Mouse (Mus musculus) spleen, adult 2 months (tissue): Measurements from ENCODE around the gene Ythdf1. TPM values are rescaled to one million over a fixed set of nuclear protein-coding genes. Genes with fewer than 3 reads are reported as not detected.

Source experiments
- DNase-seq, 2 experiments: peaks; one replicate each; pipeline versions ENCODE4 v3.0.0 to v3.0.0-alpha.2; 2012 to 2021; ENCODE audit warnings: low spot score in 2 of 2, low read depth in 1 of 2
- H3K27ac ChIP-seq: fragments of 200-500 bp; 2 replicates; pipeline ENCODE4 v1.5.1; 2012; ENCODE audit warnings: low read length, inconsistent platforms; ENCODE audit not compliant: insufficient read depth
- H3K27me3 ChIP-seq: fragments of 200-500 bp; 2 replicates; pipeline ENCODE4 v1.6.1; 2012; ENCODE audit warnings: mild to moderate bottlenecking, moderate library complexity, low read length, inconsistent platforms; ENCODE audit not compliant: control insufficient read depth, insufficient read depth
- H3K36me3 ChIP-seq: fragments of 200-500 bp; 2 replicates; pipeline ENCODE4 v1.6.1; 2012; ENCODE audit warnings: mild to moderate bottlenecking, low read length, inconsistent platforms; ENCODE audit not compliant: control insufficient read depth, insufficient read depth
- H3K4me1 ChIP-seq: fragments of 200-500 bp; 2 replicates; pipeline ENCODE4 v1.6.1; 2011; ENCODE audit warnings: inconsistent platforms; ENCODE audit not compliant: control insufficient read depth, insufficient read depth, insufficient read length
- H3K4me3 ChIP-seq: fragments of 200-500 bp; 2 replicates; pipeline ENCODE4 v1.5.1; 2011; ENCODE audit warnings: mild to moderate bottlenecking, inconsistent platforms; ENCODE audit not compliant: insufficient read depth, insufficient read length; ENCODE audit errors: extremely low read depth
- CTCF ChIP-seq: fragments of 200-500 bp; IDR thresholded peaks from 2 replicates; pipeline ENCODE4 v1.5.1; 2011; ENCODE audit warnings: mild to moderate bottlenecking, inconsistent platforms; ENCODE audit not compliant: insufficient read depth, insufficient read length, insufficient replicate concordance; ENCODE audit errors: extremely low read depth
- POLR2A ChIP-seq: fragments of 200-500 bp; IDR thresholded peaks from 2 replicates; pipeline ENCODE4 v1.6.1; 2011; ENCODE audit warnings: low read depth, low read length, inconsistent platforms
- WGBS: fragments of 180-500 bp; shearing (Covaris S2); methylation state at CpG from one replicate; pipeline ENCODE4 v1.1.7; 2018; 5-methylcytosine and 5-hydroxymethylcytosine counted together
- polyA plus RNA-seq: library from polyadenylated mRNA; depleted of rRNA; stranded (reverse); fragments of >200 nt; gene quantifications from 2 replicates; pipeline ENCODE4 v1.2.3, GENCODE M21; 2012

The Ythdf1 gene
- polyA plus RNA-seq, 1 experiment, result 29.3 TPM

GRCm38 (mm10) chr2:180932418-180932817 is 11.7 kb upstream of the Ythdf1 start:
- H3K4me3 ChIP-seq, result no peak overlapping the region
- WGBS, result 78% methylated on average over 1 of the region's 1 CpGs
- no peak for TF ChIP-seq POLR2A
- TF ChIP-seq CTCF, result no peak
- no peaks in the 10 kb centered on the region for H3K4me1 ChIP-seq
- no peak overlapping the region for H3K27ac ChIP-seq
- no peak for DNase-seq
- H3K27me3 ChIP-seq, result no peaks in the 10 kb centered on the region
- no peaks in the 10 kb centered on the region for H3K36me3 ChIP-seq

DNA sequence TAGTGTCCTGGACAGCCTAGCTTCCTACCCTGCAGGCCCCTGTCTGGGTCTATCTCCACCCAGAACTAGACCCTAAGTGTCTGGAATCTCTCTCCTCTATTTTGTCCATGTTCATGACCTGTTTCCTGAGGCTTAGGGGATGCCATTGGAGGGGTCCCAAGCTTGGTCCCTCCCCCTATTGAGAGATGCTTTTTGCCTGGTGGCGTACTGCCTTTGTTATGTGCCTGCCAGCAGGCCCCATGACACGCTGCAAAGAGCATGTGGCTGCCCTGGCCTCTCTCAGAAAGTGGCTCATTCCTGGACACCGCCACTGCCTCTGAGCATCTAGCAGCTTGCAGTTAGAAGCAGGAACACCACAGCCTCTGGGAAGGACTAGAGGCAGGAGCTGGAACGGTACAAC is 8.0 kb upstream of the Ythdf1 start, which contains the start of gene Birc7:
TSS of gene Birc7 (plus strand) at position 301 of the 400 bp plus-strand sequence.
- H3K4me1 ChIP-seq, result no peaks in the 10 kb centered on the region

GRCm38 (mm10) chr2:180925176-180925575 is 4.4 kb upstream of the Ythdf1 start:
- Histone ChIP-seq H3K4me1 (no peaks in the 10 kb centered on the region), H3K36me3 (no peaks in the 10 kb centered on the region), H3K4me3 (no peak overlapping the region), H3K27ac (no peak overlapping the region), H3K27me3 (no peaks in the 10 kb centered on the region)
- peak; percentile 88; the same call in 1 of the 2 replicates for TF ChIP-seq CTCF
- TF ChIP-seq POLR2A, result no peak
- peak in 1 of 2 experiments; percentile 61 for DNase-seq
- WGBS, result 5% methylated on average over 4 of the region's 4 CpGs

More for the DNA sequence above, 8.0 kb upstream of the Ythdf1 start, which contains the start of gene Birc7:
- DNase-seq, result no peak
- TF ChIP-seq CTCF (no peak), POLR2A (no peak)
- no peaks in the 10 kb centered on the region for H3K27me3 ChIP-seq
- no peak within 1 kb of the TSS for H3K4me3 ChIP-seq
- no peak within 1 kb of the TSS for H3K27ac ChIP-seq
- H3K36me3 ChIP-seq, result no peaks in the 10 kb centered on the region
- WGBS, result 71% methylated on average over 4 of the region's 4 CpGs

DNA sequence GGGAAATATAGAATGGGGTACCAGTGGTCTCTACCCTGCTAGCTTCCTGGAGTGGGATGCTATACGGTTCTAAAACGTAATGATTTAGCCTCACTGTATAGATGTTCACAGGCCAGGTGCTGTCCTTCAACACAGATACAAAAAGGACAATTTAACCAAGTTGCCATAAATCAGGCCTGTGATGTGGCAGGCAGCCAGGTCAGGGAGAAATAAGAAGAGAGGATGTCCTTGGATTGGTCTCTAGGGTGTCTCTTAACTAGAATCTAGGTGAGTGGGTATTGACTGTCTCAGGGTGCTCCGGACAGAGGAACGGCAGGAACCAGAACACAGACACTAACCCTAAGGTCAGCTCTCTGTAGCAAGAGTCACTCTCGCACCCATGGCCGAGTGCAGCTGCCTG is 2.0 kb upstream of the Ythdf1 start:
- H3K4me1 ChIP-seq, result peaks cover 2% of the 10 kb centered on the region; the same call in 1 of the 2 replicates
- DNase-seq, result no peak
- H3K4me3 ChIP-seq, result no peak overlapping the region
- 93% methylated on average over 6 of the region's 6 CpGs for WGBS
- H3K36me3 ChIP-seq, result peaks cover 1% of the 10 kb centered on the region; the same call in 1 of the 2 replicates
- H3K27me3 ChIP-seq, result no peaks in the 10 kb centered on the region
- H3K27ac ChIP-seq, result no peak overlapping the region
- TF ChIP-seq CTCF (no peak), POLR2A (no peak)

GRCm38 (mm10) chr2:180919913-180920809 is 588 bp downstream of the Ythdf1 start:
- Histone ChIP-seq H3K4me1 (peaks cover 2% of the 10 kb centered on the region; the same call in 1 of the 2 replicates), H3K27me3 (no peaks in the 10 kb centered on the region), H3K36me3 (peaks cover 6% of the 10 kb centered on the region), H3K4me3 (peak overlapping the region; percentile 98), H3K27ac (peak overlapping the region; percentile 53)
- TF ChIP-seq CTCF (no peak), POLR2A (no peak)
- WGBS, result 1% methylated on average over 61 of the region's 61 CpGs
- peak in 1 of 2 experiments; percentile 29 for DNase-seq

DNA sequence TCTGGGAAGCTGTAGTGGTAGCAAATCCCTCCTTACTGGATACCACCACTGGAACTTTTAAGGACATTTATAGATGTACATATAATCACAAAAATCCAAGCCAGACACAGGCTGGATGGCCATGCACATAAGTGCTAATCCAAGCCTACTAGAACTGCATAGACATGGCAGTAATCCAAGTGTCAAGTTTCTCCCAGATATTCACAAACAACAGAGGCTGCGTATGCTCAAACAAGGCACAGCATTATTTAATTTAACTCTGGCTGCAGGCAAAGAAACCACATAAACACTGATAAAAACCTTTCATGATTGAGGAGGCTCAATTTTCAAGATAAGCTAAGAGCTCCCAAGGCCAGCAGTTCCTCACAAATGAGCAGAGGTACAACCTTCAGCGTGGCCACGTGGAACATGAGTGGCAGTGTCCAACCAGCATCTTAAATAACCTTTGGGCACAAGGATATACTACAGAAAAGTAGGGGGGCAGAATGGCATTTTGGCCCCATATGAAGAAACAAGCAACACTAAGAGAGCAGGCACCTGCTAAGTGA is 4.8 kb downstream of the Ythdf1 start:
- peaks cover 2% of the 10 kb centered on the region; the same call in 1 of the 2 replicates for H3K4me1 ChIP-seq
- H3K4me3 ChIP-seq, result no peak overlapping the region
- no peak for TF ChIP-seq CTCF
- TF ChIP-seq POLR2A, result no peak
- no peaks in the 10 kb centered on the region for H3K27me3 ChIP-seq
- DNase-seq, result no peak
- peaks cover 32% of the 10 kb centered on the region for H3K36me3 ChIP-seq
- H3K27ac ChIP-seq, result no peak overlapping the region
- 87% methylated on average over 3 of the region's 3 CpGs for WGBS

- no peaks in the 10 kb centered on the region for H3K4me1 ChIP-seq
- DNase-seq, result no peak
- no peaks in the 10 kb centered on the region for H3K27me3 ChIP-seq
- peaks cover 41% of the 10 kb centered on the region for H3K36me3 ChIP-seq
- TF ChIP-seq CTCF (no peak), POLR2A (no peak)
- no peak overlapping the region for H3K4me3 ChIP-seq
- 95% methylated on average over 12 of the region's 12 CpGs for WGBS
- no peak overlapping the region for H3K27ac ChIP-seq
These were observed 9.8 kb downstream of the Ythdf1 start for GRCm38 (mm10) chr2:180910928-180911327.
